ENCODE assay signal across 9 mouse cellular contexts in genomic region chr5:36890794-36891193, GRCm38 (mm10). TPM values are rescaled to one million over a fixed set of nuclear protein-coding genes. Genes with fewer than 3 reads are reported as not detected.
DNase-seq lines count a peak whose midpoint lies in the region; ATAC-seq and TF ChIP-seq lines count a peak whose summit lies in the region.
"Had no signal": no experiment of that assay in that cellular context is flagged by ENCODE, and none has a peak within 500 bp of the region (broad histone marks: within the 10 kb centered on the region; RNA-seq: fewer than 3 reads in every experiment).

No protein-coding gene starts in this region.

- peak; percentile 20 for DNase-seq in embryonic facial prominence, embryonic 10.5 days (ENCODE audit: low spot score)
- no peak for DNase-seq in hindbrain, embryonic 14.5 days (ENCODE audit: low spot score)
- DNase-seq in mesoderm, embryonic 11.5 days (ENCODE audit: low read depth, low spot score) = peak; percentile 34
- DNase-seq in urinary bladder, postnatal 14 days (ENCODE audit: low spot score) = no peak
- no peak for DNase-seq in lung, postnatal 10 days
- DNase-seq: lung, postnatal 14 days had no signal

- no peaks in the 10 kb centered on the region for H3K9me3 ChIP-seq in E14TG2a.4 (ENCODE audit: low read length)
- no peaks in the 10 kb centered on the region for H3K9me3 ChIP-seq in embryonic facial prominence, embryonic 10.5 days
- no peaks in the 10 kb centered on the region for H3K9me3 ChIP-seq in hindbrain, embryonic 14.5 days (ENCODE audit: control insufficient read depth, low read length)

- peaks cover 49% of the 10 kb centered on the region for H3K4me1 ChIP-seq in E14TG2a.4 (replicated peaks; ENCODE audit: low read depth, low read length)
- H3K4me1 ChIP-seq in embryonic facial prominence, embryonic 10.5 days = peaks cover 18% of the 10 kb centered on the region
- peaks cover 44% of the 10 kb centered on the region for H3K4me1 ChIP-seq in hindbrain, embryonic 14.5 days (replicated peaks; ENCODE audit: control insufficient read depth, insufficient read depth, low read length)

- H3K27me3 ChIP-seq in E14TG2a.4 (ENCODE audit: insufficient read depth, low read length) = 0 out of 2 replicates have a peak, but pooled peaks cover 8% of the 10 kb centered on the region
- peaks cover 13% of the 10 kb centered on the region; the same call in 1 of the 2 replicates for H3K27me3 ChIP-seq in embryonic facial prominence, embryonic 10.5 days (replicated peaks; ENCODE audit: low read depth, poor library complexity, severe bottlenecking)
- no peaks in the 10 kb centered on the region for H3K27me3 ChIP-seq in hindbrain, embryonic 14.5 days (ENCODE audit: control insufficient read depth, insufficient read depth, low read length)

- no peak overlapping the region for H3K9ac ChIP-seq in hindbrain, embryonic 14.5 days

- peak overlapping the region; percentile 37; the same call in 1 of the 2 replicates for H3K4me3 ChIP-seq in E14TG2a.4 (replicated peaks; ENCODE audit: low read length)
- no peak overlapping the region for H3K4me3 ChIP-seq in embryonic facial prominence, embryonic 10.5 days
- H3K4me3 ChIP-seq in hindbrain, embryonic 14.5 days (replicated peaks; ENCODE audit: low read length) = no peak overlapping the region

- H3K27ac ChIP-seq in embryonic facial prominence, embryonic 10.5 days (replicated peaks) = no peak overlapping the region
- H3K27ac ChIP-seq in hindbrain, embryonic 14.5 days = peak overlapping the region; percentile 50

- H3K4me2 ChIP-seq in hindbrain, embryonic 14.5 days (replicated peaks) = no peak overlapping the region

- 45% methylated on average over 9 of the region's 9 CpGs for whole genome bisulfite sequencing in embryonic facial prominence, embryonic 10.5 days
- WGBS in hindbrain, embryonic 14.5 days = 15% methylated on average over 9 of the region's 9 CpGs

- peak; percentile 41; the same call in 1 of the 2 replicates for ATAC-seq in hindbrain, embryonic 14.5 days (ENCODE audit: low FRiP score)
- no peak for ATAC-seq in monocyte, adult 5-6 weeks (replicated peaks; ENCODE audit: insufficient number of reproducible peaks, low FRiP score, low TSS enrichment, poor library complexity, severe bottlenecking)
- ATAC-seq in cerebellum, adult (ENCODE audit: insufficient number of reproducible peaks, low FRiP score, low TSS enrichment) = no peak

- no peaks in the 10 kb centered on the region for H3K36me3 ChIP-seq in E14TG2a.4 (ENCODE audit: insufficient read depth, low read length)
- no peaks in the 10 kb centered on the region for H3K36me3 ChIP-seq in embryonic facial prominence, embryonic 10.5 days (replicated peaks)
- no peaks in the 10 kb centered on the region for H3K36me3 ChIP-seq in hindbrain, embryonic 14.5 days (replicated peaks; ENCODE audit: control insufficient read depth, insufficient read depth)

- TF ChIP-seq CTCF in E14TG2a.4 (conservative IDR thresholded peaks at IDR 0.05; ENCODE audit: low read length) = no peak

RNA-seq across cellular contexts. Expression of gene Ppp2r2c, which starts 22.5 kb away (rescaled TPM):
- 0.73 and 1.2 TPM in 2 replicates for polyA plus RNA-seq in embryonic facial prominence, embryonic 10.5 days (2016; fragmentation: Nextera tagmentation; extraction: Ambion mirVana)
- 63.6 and 78.4 TPM in 2 replicates for polyA plus RNA-seq in hindbrain, embryonic 14.5 days (2014; fragmentation: Nextera tagmentation; extraction: Ambion mirVana)
- total RNA-seq in monocyte, adult 5-6 weeks (2017) = 0.10 TPM in 1 of 3 replicates, not detected in the others

Comparison
In these comparisons a context has a peak if more than half of its experiments do, and no peak if none do; other contexts are left out.
1. DNase-seq: peak in embryonic facial prominence, embryonic 10.5 days (single experiment) and mesoderm, embryonic 11.5 days (single experiment); none in hindbrain, embryonic 14.5 days (single experiment), urinary bladder, postnatal 14 days (single experiment) and lung, postnatal 10 days (single experiment).
2. RNA of gene Ppp2r2c, which starts 22.5 kb away (polyA plus RNA-seq): 63.6 to 78.4 TPM in hindbrain, embryonic 14.5 days; 0.73 to 1.2 TPM in embryonic facial prominence, embryonic 10.5 days; every median in the first group is over 10 times any median in the second.